Mouse (Mus musculus): Measurements from ENCODE around the gene Ncbp2. TPM values are rescaled to one million over a fixed set of nuclear protein-coding genes. Genes with fewer than 3 reads are reported as not detected.

The Ncbp2 gene
- total and polyA plus RNA-seq, 2 experiments from 2014 or later = 25.9 to 73.2 TPM

DNA sequence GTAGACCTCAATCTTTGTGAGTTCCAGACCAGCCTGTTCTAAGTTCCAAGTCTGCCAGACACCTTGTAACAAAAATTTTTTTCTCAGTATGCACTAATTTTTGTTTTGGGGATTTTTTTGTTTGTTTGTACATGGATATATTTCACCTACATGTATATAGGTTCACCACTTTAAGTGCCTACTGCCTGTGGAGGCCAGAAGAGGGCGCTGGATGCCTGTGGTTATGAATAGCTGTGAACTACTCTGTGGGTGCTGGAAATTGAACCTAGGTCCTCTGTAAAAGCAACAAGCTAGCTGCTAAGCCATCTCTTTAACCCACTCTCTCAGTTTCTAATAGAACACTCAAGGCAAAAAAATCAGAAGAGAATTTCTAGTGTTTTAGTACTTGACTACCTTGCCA is 43.7 kb downstream of the Ncbp2 start:
- TF ChIP-seq CTCF (IDR thresholded peaks at IDR 0.05) = peak; percentile 14; the same call in 1 of the 2 replicates
- ATAC-seq (ENCODE audit: low FRiP score) (no peak), DNase-seq (ENCODE audit: low spot score) (no peak)
- Histone ChIP-seq H3K9me3 (ENCODE audit: low read length) (no peaks in the 10 kb centered on the region), H3K27ac (ENCODE audit: low read depth, low read length) (no peak overlapping the region), H3K27me3 (ENCODE audit: insufficient read depth, low read length) (no peaks in the 10 kb centered on the region), H3K36me3 (ENCODE audit: insufficient read depth, low read length) (peaks cover 21% of the 10 kb centered on the region), H3K4me3 (ENCODE audit: low read depth, low read length) (no peak overlapping the region), H3K9ac (replicated peaks; ENCODE audit: low read length, poor library complexity, severe bottlenecking) (no peak overlapping the region), H3K4me1 (ENCODE audit: insufficient read depth, low read length) (no peaks in the 10 kb centered on the region), H3K4me2 (ENCODE audit: low read depth, low read length, poor library complexity, severe bottlenecking) (no peak overlapping the region)
- 55% methylated on average over 1 of the region's 1 CpGs for WGBS

DNA sequence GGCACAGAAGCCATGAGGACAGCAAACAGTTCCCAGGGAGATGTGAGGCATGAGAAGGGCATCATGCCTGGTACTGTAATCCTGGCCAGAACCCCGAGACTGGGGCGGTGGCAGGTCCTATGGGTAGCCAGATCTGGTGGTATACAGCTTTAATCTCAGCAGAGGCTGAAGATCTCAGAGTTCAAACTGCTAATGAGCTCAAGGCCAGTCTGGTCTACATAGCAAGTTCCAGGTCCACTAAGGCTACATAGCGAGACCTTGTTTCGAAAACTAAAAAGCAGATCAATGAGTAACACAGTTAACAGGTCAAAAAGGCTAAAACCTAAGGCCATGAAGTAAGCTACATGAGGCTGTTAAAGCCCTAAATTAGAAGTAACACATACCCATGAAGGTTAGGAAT is 44.9 kb downstream of the Ncbp2 start:
- no peak for ATAC-seq (ENCODE audit: low FRiP score)
- H3K36me3 ChIP-seq (ENCODE audit: insufficient read depth, low read length) = peaks cover 18% of the 10 kb centered on the region
- no peak overlapping the region for H3K27ac ChIP-seq (ENCODE audit: low read depth, low read length)
- H3K4me1 ChIP-seq (ENCODE audit: insufficient read depth, low read length) = no peaks in the 10 kb centered on the region
- 92% methylated on average over 4 of the region's 4 CpGs for WGBS
- no peaks in the 10 kb centered on the region for H3K9me3 ChIP-seq (ENCODE audit: low read length)
- no peak overlapping the region for H3K4me3 ChIP-seq (ENCODE audit: low read depth, low read length)
- no peak overlapping the region for H3K9ac ChIP-seq (replicated peaks; ENCODE audit: low read length, poor library complexity, severe bottlenecking)
- no peak for DNase-seq (ENCODE audit: low spot score)
- no peaks in the 10 kb centered on the region for H3K27me3 ChIP-seq (ENCODE audit: insufficient read depth, low read length)
- no peak overlapping the region for H3K4me2 ChIP-seq (ENCODE audit: low read depth, low read length, poor library complexity, severe bottlenecking)
- no peak for TF ChIP-seq CTCF (IDR thresholded peaks at IDR 0.05)

DNA sequence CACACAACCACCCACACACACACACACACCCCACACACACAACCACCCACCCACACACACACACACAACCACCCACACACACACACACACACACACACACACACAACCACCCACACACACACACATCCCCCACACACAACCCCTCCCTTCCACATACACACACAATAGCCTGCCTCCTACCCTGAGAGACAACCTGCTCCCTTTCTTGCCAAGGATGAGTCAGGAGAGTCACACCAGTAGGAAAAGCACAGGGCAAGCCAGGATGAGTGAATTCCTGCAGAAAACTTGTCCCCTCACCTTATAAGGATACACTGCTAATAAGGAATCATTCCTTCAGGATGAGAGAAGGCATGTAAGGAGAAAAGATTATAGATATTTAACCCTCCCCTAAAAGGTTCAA is 45.6 kb downstream of the Ncbp2 start:
- ATAC-seq (ENCODE audit: low FRiP score) (no peak), DNase-seq (ENCODE audit: low spot score) (no peak)
- no peak overlapping the region for H3K4me3 ChIP-seq (ENCODE audit: low read depth, low read length)
- no peaks in the 10 kb centered on the region for H3K27me3 ChIP-seq (ENCODE audit: insufficient read depth, low read length)
- no peaks in the 10 kb centered on the region for H3K4me1 ChIP-seq (ENCODE audit: insufficient read depth, low read length)
- H3K36me3 ChIP-seq (ENCODE audit: insufficient read depth, low read length) = peaks cover 14% of the 10 kb centered on the region
- no peak for TF ChIP-seq CTCF (IDR thresholded peaks at IDR 0.05)
- H3K9me3 ChIP-seq (ENCODE audit: low read length) = no peaks in the 10 kb centered on the region
- H3K9ac ChIP-seq (replicated peaks; ENCODE audit: low read length, poor library complexity, severe bottlenecking) = no peak overlapping the region
- no peak overlapping the region for H3K4me2 ChIP-seq (ENCODE audit: low read depth, low read length, poor library complexity, severe bottlenecking)
- H3K27ac ChIP-seq (ENCODE audit: low read depth, low read length) = no peak overlapping the region

DNA sequence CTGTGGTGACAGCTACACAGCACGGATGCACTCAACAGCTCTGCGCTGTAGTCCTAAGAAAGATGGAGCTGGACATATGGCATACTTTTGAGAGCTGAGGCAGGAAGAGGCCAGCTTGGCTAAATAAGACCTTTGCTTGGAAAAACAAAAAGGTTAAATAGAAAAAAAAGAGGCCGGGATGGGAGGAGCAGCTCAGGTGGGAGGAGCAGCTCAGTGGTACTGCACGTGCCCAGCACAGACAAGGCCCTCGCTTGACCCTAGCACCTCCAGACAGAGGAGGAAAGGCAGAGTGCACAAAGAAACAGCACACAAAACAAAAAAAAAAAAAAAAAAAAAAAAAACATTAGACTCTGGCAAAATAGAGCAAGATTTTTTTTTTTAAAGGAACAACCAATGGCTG is 48.1 kb downstream of the Ncbp2 start:
- Histone ChIP-seq H3K27ac (ENCODE audit: low read depth, low read length) (no peak overlapping the region), H3K4me1 (ENCODE audit: insufficient read depth, low read length) (no peaks in the 10 kb centered on the region), H3K36me3 (ENCODE audit: insufficient read depth, low read length) (peaks cover 2% of the 10 kb centered on the region; the same call in 1 of the 2 replicates), H3K27me3 (ENCODE audit: insufficient read depth, low read length) (no peaks in the 10 kb centered on the region), H3K9me3 (ENCODE audit: low read length) (no peaks in the 10 kb centered on the region), H3K9ac (replicated peaks; ENCODE audit: low read length, poor library complexity, severe bottlenecking) (no peak overlapping the region), H3K4me2 (ENCODE audit: low read depth, low read length, poor library complexity, severe bottlenecking) (no peak overlapping the region), H3K4me3 (ENCODE audit: low read depth, low read length) (no peak overlapping the region)
- ATAC-seq (ENCODE audit: low FRiP score) (no peak), DNase-seq (ENCODE audit: low spot score) (no peak)
- WGBS = 88% methylated on average over 5 of the region's 5 CpGs
- TF ChIP-seq CTCF (IDR thresholded peaks at IDR 0.05) = no peak

DNA sequence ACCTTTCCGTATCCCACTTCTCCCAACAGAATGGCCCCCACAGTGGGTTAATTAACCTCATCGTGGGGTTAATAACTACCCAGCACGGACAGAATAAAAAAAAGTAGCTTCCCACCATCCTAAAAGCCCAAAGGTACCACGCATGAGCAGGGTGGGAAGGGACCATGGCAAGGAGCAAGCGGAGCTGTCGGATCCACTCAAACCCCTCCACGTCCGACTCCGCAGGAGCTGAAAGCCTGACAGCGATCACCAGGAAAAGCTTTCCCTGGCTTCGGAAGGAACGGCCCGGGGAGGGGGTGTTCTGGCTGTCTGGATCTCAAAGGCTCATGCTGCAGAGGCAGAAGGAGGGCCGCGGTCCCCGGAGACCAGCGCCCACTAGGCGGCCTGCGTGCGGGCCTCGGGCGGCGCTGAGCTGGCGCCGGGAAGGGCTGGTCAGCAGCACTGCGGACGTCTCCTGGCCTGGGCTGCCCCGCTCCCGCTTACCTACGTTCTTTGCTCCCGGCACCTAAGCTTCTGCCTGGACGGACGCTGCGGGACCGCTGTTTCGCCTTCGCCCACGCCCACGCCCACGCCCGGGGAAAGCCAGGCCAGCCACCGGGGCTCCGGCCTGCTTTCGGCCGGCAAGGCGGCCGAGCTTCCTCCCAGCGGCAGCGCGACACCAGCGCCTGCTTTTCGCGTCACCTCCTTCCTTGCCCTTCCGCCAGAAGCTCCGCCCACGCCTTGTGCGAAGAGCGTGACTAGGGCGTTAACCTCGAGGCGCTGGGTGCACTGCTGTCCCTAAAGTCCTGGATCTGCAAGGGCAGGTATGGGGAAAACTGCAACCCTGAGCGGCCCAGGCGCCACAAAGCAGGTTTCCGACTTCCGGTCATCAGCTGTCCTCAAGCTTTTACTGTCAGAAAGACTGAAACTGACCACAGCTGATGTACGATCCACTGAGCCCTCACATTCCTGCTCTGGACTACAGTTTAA is 54.5 kb downstream of the Ncbp2 start, which contains the start of gene Senp5:
Gene Senp5 (minus strand): TSS at position 779 of the 969 bp plus-strand sequence.
- Histone ChIP-seq H3K9me3 (ENCODE audit: low read length) (no peaks in the 10 kb centered on the region), H3K36me3 (ENCODE audit: insufficient read depth, low read length) (no peaks in the 10 kb centered on the region), H3K27me3 (ENCODE audit: insufficient read depth, low read length) (no peaks in the 10 kb centered on the region), H3K9ac (replicated peaks; ENCODE audit: low read length, poor library complexity, severe bottlenecking) (peak within 1 kb of the TSS; percentile 96), H3K4me1 (ENCODE audit: insufficient read depth, low read length) (peaks cover 7% of the 10 kb centered on the region; the same call in 1 of the 2 replicates), H3K27ac (ENCODE audit: low read depth, low read length) (peak within 1 kb of the TSS; percentile 78), H3K4me3 (ENCODE audit: low read depth, low read length) (peak within 1 kb of the TSS; percentile 78), H3K4me2 (ENCODE audit: low read depth, low read length, poor library complexity, severe bottlenecking) (peak within 1 kb of the TSS; percentile 72)
- ATAC-seq (ENCODE audit: low FRiP score) (peak; percentile 92), DNase-seq (ENCODE audit: low spot score) (peak; percentile 93)
- WGBS = under 1% methylated on average over 62 of the region's 66 CpGs
- peak; percentile 18 for TF ChIP-seq CTCF (IDR thresholded peaks at IDR 0.05)

DNA sequence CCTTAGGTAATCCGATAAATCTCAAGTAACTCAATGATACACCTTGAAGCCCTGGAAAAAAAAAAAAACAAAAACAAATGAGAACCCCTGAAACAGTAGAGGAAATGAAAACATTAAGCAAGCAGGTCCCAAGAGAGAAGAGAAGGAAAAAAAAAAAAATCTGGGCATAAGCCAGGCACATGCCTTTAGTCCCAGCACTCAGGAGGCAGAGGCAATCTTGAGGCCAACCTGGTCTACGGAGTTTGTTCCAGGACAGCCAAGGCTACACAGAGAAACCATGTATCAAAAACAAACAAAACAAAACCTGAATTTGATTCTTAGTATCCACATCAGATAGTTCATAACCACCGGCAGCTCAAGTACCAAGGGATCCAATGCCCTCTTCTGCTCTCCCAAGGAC is 56.4 kb downstream of the Ncbp2 start:
- DNase-seq (ENCODE audit: low spot score) = no peak
- ATAC-seq (ENCODE audit: low FRiP score) = no peak
- Histone ChIP-seq H3K27me3 (ENCODE audit: insufficient read depth, low read length) (no peaks in the 10 kb centered on the region), H3K36me3 (ENCODE audit: insufficient read depth, low read length) (no peaks in the 10 kb centered on the region), H3K9ac (replicated peaks; ENCODE audit: low read length, poor library complexity, severe bottlenecking) (no peak overlapping the region), H3K27ac (ENCODE audit: low read depth, low read length) (no peak overlapping the region), H3K9me3 (ENCODE audit: low read length) (no peaks in the 10 kb centered on the region), H3K4me1 (ENCODE audit: insufficient read depth, low read length) (peaks cover 7% of the 10 kb centered on the region; the same call in 1 of the 2 replicates), H3K4me2 (ENCODE audit: low read depth, low read length, poor library complexity, severe bottlenecking) (no peak overlapping the region), H3K4me3 (ENCODE audit: low read depth, low read length) (no peak overlapping the region)
- TF ChIP-seq CTCF (IDR thresholded peaks at IDR 0.05) = no peak
- WGBS = 95% methylated on average over 3 of the region's 3 CpGs
